Mouse (Mus musculus) CH12.LX (cell line): ENCODE measurements at regions not wholly inside any gene's neighbourhood (a gene's known extent, or its start where the extent isn't known, plus 50 kb on each side); places are given as distances from the start of the nearest gene placed in this dataset.

Source experiments
- CTCF ChIP-seq, 2 experiments: IDR thresholded peaks in 1 of 2; conservative IDR thresholded peaks in 1 of 2; 2 replicates each; pipeline ENCODE4 v1.5.1; 2011 to 2012; ENCODE audit warnings: low read depth in 2 of 2, low read length in 2 of 2, improper control_type of control experiment in 1 of 2, inconsistent platforms in 1 of 2, mild to moderate bottlenecking in 1 of 2, moderate library complexity in 1 of 2
- ELF1 ChIP-seq: IDR thresholded peaks from 2 replicates; pipeline ENCODE4 v1.6.1; 2014; ENCODE audit warnings: low read depth, mild to moderate bottlenecking, inconsistent platforms, low read length, improper control_type of control experiment
- EP300 ChIP-seq: IDR thresholded peaks from 2 replicates; pipeline ENCODE4 v1.6.1; 2011; ENCODE audit warnings: low read length, improper control_type of control experiment
- HCFC1 ChIP-seq: IDR thresholded peaks from 2 replicates; pipeline ENCODE4 v1.6.1; 2012; ENCODE audit warnings: low read depth, mild to moderate bottlenecking, inconsistent platforms, low read length, improper control_type of control experiment
- NELFE ChIP-seq: IDR thresholded peaks from 2 replicates; pipeline ENCODE4 v1.6.1; 2011; ENCODE audit warnings: low read depth, low read length, improper control_type of control experiment
- POLR2A ChIP-seq: IDR thresholded peaks from 2 replicates; pipeline ENCODE4 v1.6.1; 2011; ENCODE audit warnings: low read depth, mild to moderate bottlenecking, improper control_type of control experiment, low read length
- RAD21 ChIP-seq: IDR thresholded peaks from 2 replicates; pipeline ENCODE4 v1.6.1; 2011; ENCODE audit warnings: low read depth, mild to moderate bottlenecking, low read length, improper control_type of control experiment, moderate library complexity

- TF ChIP-seq NELFE, result no peak
- no peak for TF ChIP-seq EP300
- TF ChIP-seq ELF1, result no peak
- no peak for TF ChIP-seq RAD21
- no peak for TF ChIP-seq POLR2A
- TF ChIP-seq CTCF (conservative IDR thresholded peaks at IDR 0.05 in 1 of 2, IDR thresholded peaks at IDR 0.05 in 1 of 2; ENCODE audit: low read depth in 2 of 2, low read length in 2 of 2), result no peak
- TF ChIP-seq HCFC1, result no peak
These were observed 95.3 kb upstream of the Tmc1 start for GRCm38 (mm10) chr19:21049301-21049700.
